Mouse (Mus musculus) forebrain, postnatal 0 days (tissue): Measurements from ENCODE around the gene Ovca2. TPM values are rescaled to one million over a fixed set of nuclear protein-coding genes. Genes with fewer than 3 reads are reported as not detected.

ENCODE experiments used
- ATAC-seq: fragments of 200-750 bp; cut with Nextera tagmentation; 2 replicates; pipeline ENCODE4 v1.8.0; 2017; ENCODE audit warnings: mild to moderate bottlenecking, moderate library complexity
- DNase-seq: peaks from one replicate; pipeline ENCODE4 v3.0.0-alpha.2; 2015
- H3K27ac ChIP-seq: fragments of 300-500 bp; sonication (generic); 2 replicates; pipeline ENCODE4 v1.5.1; 2014; ENCODE audit warnings: low read depth, mild to moderate bottlenecking, antibody characterized with exemption, low read length, moderate library complexity, mixed read lengths
- H3K27me3 ChIP-seq: fragments of 300-500 bp; sonication (generic); 2 replicates; pipeline ENCODE4 v1.6.1; 2014; ENCODE audit warnings: mild to moderate bottlenecking, low read length, mixed read lengths; ENCODE audit not compliant: insufficient read depth
- H3K36me3 ChIP-seq: fragments of 300-500 bp; sonication (generic); 2 replicates; pipeline ENCODE4 v1.6.1; 2014; ENCODE audit warnings: mild to moderate bottlenecking, moderate library complexity; ENCODE audit not compliant: insufficient read depth
- H3K4me1 ChIP-seq: fragments of 300-500 bp; sonication (generic); 2 replicates; pipeline ENCODE4 v1.6.1; 2014; ENCODE audit warnings: antibody characterized with exemption; ENCODE audit not compliant: insufficient read depth
- H3K4me2 ChIP-seq: fragments of 300-500 bp; sonication (generic); 2 replicates; pipeline ENCODE4 v1.6.1; 2014; ENCODE audit warnings: low read depth, mild to moderate bottlenecking, moderate library complexity
- H3K4me3 ChIP-seq: fragments of 300-500 bp; sonication (generic); 2 replicates; pipeline ENCODE4 v1.5.1; 2014; ENCODE audit warnings: low read depth, low read length, mixed read lengths
- H3K9ac ChIP-seq: fragments of 300-500 bp; sonication (generic); 2 replicates; pipeline ENCODE4 v1.6.1; 2014; ENCODE audit warnings: mild to moderate bottlenecking
- H3K9me3 ChIP-seq: fragments of 300-500 bp; sonication (generic); 2 replicates; pipeline ENCODE4 v1.6.1; 2016; ENCODE audit warnings: low read length
- CTCF ChIP-seq: sonication (generic); IDR thresholded peaks from 2 replicates; pipeline ENCODE4 v1.5.1; 2016; ENCODE audit warnings: antibody characterized with exemption, control low read depth, low read depth
- WGBS: fragments of 180-500 bp; shearing (Covaris S2); extraction: QIAGEN DNeasy Blood & Tissue Kit; methylation state at CpG from one replicate; pipeline ENCODE4 v1.1.7; 2014; 5-methylcytosine and 5-hydroxymethylcytosine counted together
- polyA plus RNA-seq: library from polyadenylated mRNA; unstranded; fragments of >200 nt; fragmentation: Nextera tagmentation; extraction: Ambion mirVana; gene quantifications from 2 replicates; pipeline ENCODE4 v1.2.1, GENCODE M21; 2015
- total RNA-seq: library from RNA; depleted of rRNA; stranded (reverse); fragments of >200 nt; gene quantifications from 2 replicates; pipeline ENCODE4 v1.2.3, GENCODE M21; 2014

Gene Ovca2
- total and polyA plus RNA-seq, 2 experiments from 2014 or later: 11.5 to 19.6 TPM

DNA sequence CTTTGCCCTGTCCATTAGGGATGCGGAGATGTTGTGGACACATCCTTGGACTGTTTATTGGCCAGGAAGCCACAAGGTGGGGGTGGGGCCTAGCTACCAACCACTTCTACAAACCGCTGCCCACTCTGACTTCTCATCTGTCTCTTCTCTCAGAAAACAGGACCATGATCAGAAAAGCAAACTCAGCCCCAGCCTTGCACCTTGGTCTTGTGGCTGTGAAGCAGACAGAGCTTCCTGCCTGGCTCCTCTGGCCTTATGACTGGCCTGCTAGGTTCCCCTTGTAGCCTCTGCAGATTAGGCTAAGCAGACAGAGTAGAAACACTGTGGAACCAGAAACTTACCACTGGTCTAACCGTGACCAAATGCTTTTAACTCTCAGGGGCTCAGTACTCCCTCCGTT is 30.7 kb upstream of the Ovca2 start:
- no peak overlapping the region for H3K9ac ChIP-seq
- H3K27me3 ChIP-seq: no peaks in the 10 kb centered on the region
- no peak for TF ChIP-seq CTCF
- no peaks in the 10 kb centered on the region for H3K36me3 ChIP-seq
- H3K27ac ChIP-seq: no peak overlapping the region
- DNase-seq (no peak), ATAC-seq (no peak)
- no peaks in the 10 kb centered on the region for H3K9me3 ChIP-seq
- H3K4me2 ChIP-seq: no peak overlapping the region
- 76% methylated on average over 4 of the region's 4 CpGs for WGBS
- H3K4me1 ChIP-seq: peaks cover 18% of the 10 kb centered on the region
- no peak overlapping the region for H3K4me3 ChIP-seq

GRCm38 (mm10) chr11:75206347-75206746 is 27.7 kb upstream of the Ovca2 start:
- H3K4me3 ChIP-seq: no peak overlapping the region
- H3K27me3 ChIP-seq: no peaks in the 10 kb centered on the region
- ATAC-seq: no peak
- no peak for DNase-seq
- 83% methylated on average over 4 of the region's 4 CpGs for WGBS
- no peak overlapping the region for H3K4me2 ChIP-seq
- no peak overlapping the region for H3K27ac ChIP-seq
- TF ChIP-seq CTCF: no peak
- no peaks in the 10 kb centered on the region for H3K36me3 ChIP-seq
- no peaks in the 10 kb centered on the region for H3K9me3 ChIP-seq
- H3K9ac ChIP-seq: no peak overlapping the region
- H3K4me1 ChIP-seq: no peaks in the 10 kb centered on the region

DNA sequence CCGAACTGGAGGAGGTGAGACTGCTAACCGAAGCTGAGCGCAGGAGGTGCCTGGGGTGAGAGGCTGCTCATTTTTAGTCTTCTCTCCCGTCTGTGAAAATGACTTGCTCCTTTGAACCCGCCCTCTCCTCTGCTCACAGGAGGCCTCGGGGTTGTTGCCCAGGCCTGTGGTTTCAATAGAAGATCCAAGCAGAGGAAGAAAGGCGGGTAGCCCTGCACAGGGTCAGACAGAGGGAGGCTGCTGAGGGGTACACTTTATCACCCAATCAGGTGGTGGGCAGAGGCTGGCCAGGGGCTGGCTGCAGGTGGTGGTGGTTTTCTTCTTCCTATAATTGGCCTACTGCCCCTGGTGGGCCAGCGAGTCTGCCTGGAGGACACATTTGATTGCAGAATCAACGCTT is 25.8 kb upstream of the Ovca2 start:
- no peak overlapping the region for H3K4me2 ChIP-seq
- H3K27ac ChIP-seq: no peak overlapping the region
- no peaks in the 10 kb centered on the region for H3K27me3 ChIP-seq
- H3K9ac ChIP-seq: no peak overlapping the region
- DNase-seq: no peak
- H3K36me3 ChIP-seq: no peaks in the 10 kb centered on the region
- ATAC-seq: no peak
- 32% methylated on average over 9 of the region's 9 CpGs for WGBS
- H3K4me1 ChIP-seq: no peaks in the 10 kb centered on the region
- H3K9me3 ChIP-seq: no peaks in the 10 kb centered on the region
- no peak for TF ChIP-seq CTCF
- no peak overlapping the region for H3K4me3 ChIP-seq

- no peaks in the 10 kb centered on the region for H3K9me3 ChIP-seq
- no peak overlapping the region for H3K4me3 ChIP-seq
- no peak overlapping the region for H3K27ac ChIP-seq
- 83% methylated on average over 4 of the region's 4 CpGs for WGBS
- DNase-seq (no peak), ATAC-seq (no peak)
- H3K36me3 ChIP-seq: no peaks in the 10 kb centered on the region
- no peak overlapping the region for H3K4me2 ChIP-seq
- no peak overlapping the region for H3K9ac ChIP-seq
- TF ChIP-seq CTCF: no peak
- no peaks in the 10 kb centered on the region for H3K4me1 ChIP-seq
- H3K27me3 ChIP-seq: no peaks in the 10 kb centered on the region
Observed at GRCm38 (mm10) chr11:75203926-75204325, 25.3 kb upstream of the Ovca2 start.

GRCm38 (mm10) chr11:75201721-75202120 is 23.1 kb upstream of the Ovca2 start:
- H3K4me2 ChIP-seq: no peak overlapping the region
- no peak for DNase-seq
- H3K9ac ChIP-seq: no peak overlapping the region
- TF ChIP-seq CTCF: no peak
- no peak overlapping the region for H3K4me3 ChIP-seq
- no peak for ATAC-seq
- H3K36me3 ChIP-seq: no peaks in the 10 kb centered on the region
- H3K27me3 ChIP-seq: no peaks in the 10 kb centered on the region
- WGBS: 72% methylated on average over 8 of the region's 8 CpGs
- no peak overlapping the region for H3K27ac ChIP-seq
- H3K9me3 ChIP-seq: no peaks in the 10 kb centered on the region
- no peaks in the 10 kb centered on the region for H3K4me1 ChIP-seq

GRCm38 (mm10) chr11:75200935-75201334 is 22.3 kb upstream of the Ovca2 start:
- Histone ChIP-seq H3K4me3 (no peak overlapping the region), H3K27ac (no peak overlapping the region), H3K9me3 (no peaks in the 10 kb centered on the region), H3K4me2 (no peak overlapping the region), H3K4me1 (no peaks in the 10 kb centered on the region), H3K9ac (no peak overlapping the region), H3K36me3 (no peaks in the 10 kb centered on the region), H3K27me3 (peaks cover 6% of the 10 kb centered on the region)
- TF ChIP-seq CTCF: no peak
- no peak for ATAC-seq
- 82% methylated on average over 12 of the region's 12 CpGs for WGBS
- no peak for DNase-seq

DNA sequence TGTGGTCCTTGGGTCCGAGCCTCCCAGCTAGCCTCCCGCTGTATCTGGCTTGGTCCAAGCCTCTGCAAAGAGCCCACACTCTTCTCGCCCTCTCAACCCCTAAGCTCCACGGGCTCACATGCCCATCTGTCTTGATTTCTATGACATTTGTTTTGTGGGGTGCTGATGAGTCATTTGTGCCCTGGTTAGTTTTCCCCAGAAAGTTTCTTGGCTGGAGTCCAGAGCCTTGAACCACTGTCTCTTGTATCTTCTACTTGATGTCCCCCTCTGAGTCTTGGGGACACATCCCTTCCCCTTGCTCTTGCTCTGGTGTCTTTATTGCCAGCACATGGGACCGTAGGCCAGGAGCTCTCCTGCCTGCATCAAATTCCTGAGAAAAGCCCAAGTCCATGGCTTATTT is 21.3 kb upstream of the Ovca2 start:
- H3K4me3 ChIP-seq: no peak overlapping the region
- peaks cover 6% of the 10 kb centered on the region; the same call in 1 of the 2 replicates for H3K4me1 ChIP-seq
- H3K36me3 ChIP-seq: no peaks in the 10 kb centered on the region
- no peak overlapping the region for H3K27ac ChIP-seq
- DNase-seq: no peak
- ATAC-seq: no peak
- peaks cover 13% of the 10 kb centered on the region for H3K27me3 ChIP-seq
- no peaks in the 10 kb centered on the region for H3K9me3 ChIP-seq
- WGBS: 85% methylated on average over 5 of the region's 5 CpGs
- no peak for TF ChIP-seq CTCF
- no peak overlapping the region for H3K4me2 ChIP-seq
- H3K9ac ChIP-seq: no peak overlapping the region

DNA sequence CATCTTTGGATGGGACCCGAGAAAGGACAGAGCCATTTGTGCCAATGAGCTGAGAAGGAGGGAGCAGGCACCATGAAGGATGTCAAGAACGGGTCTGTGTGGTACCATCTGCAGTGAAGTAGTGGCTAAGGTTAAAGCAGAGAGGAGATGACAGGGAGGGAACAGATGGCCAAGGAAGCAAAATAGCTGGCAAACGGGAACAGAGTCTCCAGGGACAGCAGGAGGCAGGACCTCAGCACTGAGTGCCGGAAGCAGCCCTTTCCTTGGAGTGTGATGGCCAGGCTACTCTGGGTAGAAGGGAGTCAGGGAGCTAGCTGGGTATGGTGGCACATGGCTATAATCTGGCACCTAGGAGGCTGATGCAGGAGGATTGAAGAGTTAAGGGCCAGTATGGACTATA is 20.2 kb upstream of the Ovca2 start:
- Histone ChIP-seq H3K9ac (no peak overlapping the region), H3K9me3 (no peaks in the 10 kb centered on the region), H3K4me2 (no peak overlapping the region), H3K27ac (no peak overlapping the region), H3K36me3 (no peaks in the 10 kb centered on the region), H3K4me1 (peaks cover 11% of the 10 kb centered on the region; the same call in 1 of the 2 replicates), H3K27me3 (peaks cover 24% of the 10 kb centered on the region), H3K4me3 (no peak overlapping the region)
- ATAC-seq (no peak), DNase-seq (no peak)
- 68% methylated on average over 4 of the region's 4 CpGs for WGBS
- TF ChIP-seq CTCF: no peak
